23 mouse cellular contexts compared by ENCODE assay signal in genomic region chr17:51907031-51907430, GRCm38 (mm10).
"Had no signal": no experiment of that assay in that cellular context is flagged by ENCODE, and none has a peak within 500 bp of the region (broad histone marks: within the 10 kb centered on the region; RNA-seq: fewer than 3 reads in every experiment).

No protein-coding gene starts in this region.

- H3K9me3 ChIP-seq: heart, embryonic 13.5 days; heart, embryonic 15.5 days; hindbrain, embryonic 10.5 days; hindbrain, embryonic 12.5 days; intestine, embryonic 15.5 days; limb, embryonic 10.5 days; limb, embryonic 12.5 days had no signal

- H3K4me2 ChIP-seq: heart, embryonic 11.5 days; heart, embryonic 13.5 days; heart, embryonic 15.5 days; hindbrain, embryonic 12.5 days; hindbrain, embryonic 14.5 days; intestine, embryonic 15.5 days; limb, embryonic 12.5 days had no signal

- H3K27me3 ChIP-seq: heart, embryonic 13.5 days; heart, embryonic 15.5 days; hindbrain, embryonic 12.5 days; intestine, embryonic 15.5 days; limb, embryonic 12.5 days had no signal

- ATAC-seq: hindbrain, embryonic 16.5 days; intestine, embryonic 15.5 days; intestine, postnatal 0 days had no signal

- H3K36me3 ChIP-seq: heart, embryonic 13.5 days; heart, embryonic 15.5 days; hindbrain, embryonic 10.5 days; hindbrain, embryonic 12.5 days; intestine, embryonic 15.5 days; limb, embryonic 10.5 days; limb, embryonic 12.5 days had no signal

- H3K4me1 ChIP-seq: heart, embryonic 13.5 days; heart, embryonic 15.5 days; hindbrain, embryonic 10.5 days; hindbrain, embryonic 12.5 days; intestine, embryonic 15.5 days; limb, embryonic 10.5 days; limb, embryonic 12.5 days had no signal

- H3K27ac ChIP-seq: heart, adult 2 months; heart, embryonic 13.5 days; heart, embryonic 15.5 days; hindbrain, embryonic 10.5 days; hindbrain, embryonic 12.5 days; hindbrain, embryonic 14.5 days; intestine, embryonic 15.5 days; layer of hippocampus, adult 2 months; left cerebral cortex, adult 2 months; limb, embryonic 10.5 days; limb, embryonic 12.5 days had no signal

- H3K9ac ChIP-seq: heart, embryonic 13.5 days; heart, embryonic 15.5 days; hindbrain, embryonic 12.5 days; hindbrain, embryonic 14.5 days; intestine, embryonic 15.5 days; limb, embryonic 12.5 days had no signal

- H3K4me3 ChIP-seq: heart, adult 2 months; heart, embryonic 13.5 days; heart, embryonic 15.5 days; hindbrain, embryonic 10.5 days; hindbrain, embryonic 12.5 days; intestine, embryonic 15.5 days; layer of hippocampus, adult 2 months; left cerebral cortex, adult 2 months; limb, embryonic 10.5 days; limb, embryonic 12.5 days had no signal

- DNase-seq: gastrocnemius, postnatal 25 days; heart, adult 2 months; heart, postnatal 10 days; heart, postnatal 4 days; kidney, adult 18-20 months; kidney, adult 8-10 months; kidney, postnatal 10 days; kidney, postnatal 25 days; kidney, postnatal 4 days; liver had no signal
